Mouse (Mus musculus) hindbrain, embryonic 15.5 days (tissue): ENCODE measurements around the gene Ywhab. TPM values are rescaled to one million over a fixed set of nuclear protein-coding genes. Genes with fewer than 3 reads are reported as not detected.

Experiments
- ATAC-seq: fragments of 200-750 bp; cut with Nextera tagmentation; 2 replicates; pipeline ENCODE4 v1.8.0; 2017; ENCODE audit warnings: low read depth, moderate number of reproducible peaks, moderate TSS enrichment; ENCODE audit not compliant: low FRiP score
- H3K27ac ChIP-seq: fragments of 300-500 bp; sonication (generic); replicated peaks from 2 replicates; pipeline ENCODE4 v1.5.1; 2015; ENCODE audit warnings: mild to moderate bottlenecking, inconsistent platforms
- H3K27me3 ChIP-seq: fragments of 300-500 bp; sonication (generic); 2 replicates; pipeline ENCODE4 v1.6.1; 2015; ENCODE audit warnings: control low read depth, inconsistent platforms
- H3K36me3 ChIP-seq: fragments of 300-500 bp; sonication (generic); 2 replicates; pipeline ENCODE4 v1.6.1; 2015; ENCODE audit warnings: control low read depth, inconsistent platforms
- H3K4me1 ChIP-seq: fragments of 300-500 bp; sonication (generic); replicated peaks from 2 replicates; pipeline ENCODE4 v1.6.1; 2015; ENCODE audit warnings: control low read depth, inconsistent platforms
- H3K4me2 ChIP-seq: fragments of 300-500 bp; sonication (generic); 2 replicates; pipeline ENCODE4 v1.6.1; 2015; ENCODE audit warnings: moderate library complexity, mild to moderate bottlenecking, inconsistent platforms
- H3K4me3 ChIP-seq: fragments of 300-500 bp; sonication (generic); 2 replicates; pipeline ENCODE4 v1.5.1; 2015; ENCODE audit warnings: mild to moderate bottlenecking, inconsistent platforms
- H3K9ac ChIP-seq: fragments of 300-500 bp; sonication (generic); 2 replicates; pipeline ENCODE4 v1.6.1; 2015; ENCODE audit warnings: inconsistent platforms
- H3K9me3 ChIP-seq: fragments of 300-500 bp; sonication (generic); 2 replicates; pipeline ENCODE4 v1.6.1; 2016; ENCODE audit warnings: control low read depth, inconsistent platforms
- WGBS: fragments of 180-500 bp; shearing (Covaris S2); methylation state at CpG from one replicate; pipeline ENCODE4 v1.1.7; 2015; 5-methylcytosine and 5-hydroxymethylcytosine counted together
- polyA plus RNA-seq: library from polyadenylated mRNA; unstranded; fragments of >200 nt; fragmentation: Nextera tagmentation; extraction: Ambion mirVana; gene quantifications from 2 replicates; pipeline ENCODE4 v1.2.1, GENCODE M21; 2015

Gene Ywhab
- polyA plus RNA-seq, 1 experiment from 2014 or later, result 498 TPM

- Histone ChIP-seq H3K4me3 (no peak overlapping the region), H3K27ac (no peak overlapping the region), H3K4me1 (peaks cover 29% of the 10 kb centered on the region), H3K4me2 (no peak overlapping the region), H3K9me3 (no peaks in the 10 kb centered on the region), H3K36me3 (0 out of 2 replicates have a peak, but pooled peaks cover 2% of the 10 kb centered on the region), H3K27me3 (no peaks in the 10 kb centered on the region), H3K9ac (no peak overlapping the region)
- no peak for ATAC-seq
- WGBS, result 97% methylated on average over 2 of the region's 2 CpGs
Measured at GRCm38 (mm10) chr2:163992871-163993270, 1.9 kb upstream of the Ywhab start.

- WGBS, result 0% methylated on average over 70 of the region's 79 CpGs
Measured at GRCm38 (mm10) chr2:163994977-163995862, 460 bp downstream of the Ywhab start.

GRCm38 (mm10) chr2:163996275-163996674, 1.5 kb downstream of the Ywhab start:
- 81% methylated on average over 6 of the region's 6 CpGs for WGBS
- H3K36me3 ChIP-seq, result 0 out of 2 replicates have a peak, but pooled peaks cover 6% of the 10 kb centered on the region
- peak overlapping the region; percentile 95; the same call in 1 of the 2 replicates for H3K27ac ChIP-seq

More at GRCm38 (mm10) chr2:163994977-163995862, 460 bp downstream of the Ywhab start:
- Histone ChIP-seq H3K27me3 (no peaks in the 10 kb centered on the region), H3K9me3 (no peaks in the 10 kb centered on the region), H3K27ac (peak overlapping the region; percentile 95), H3K9ac (peak overlapping the region; percentile 94), H3K4me3 (peak overlapping the region; percentile 99), H3K4me2 (peak overlapping the region; percentile 66), H3K36me3 (0 out of 2 replicates have a peak, but pooled peaks cover 6% of the 10 kb centered on the region), H3K4me1 (peaks cover 48% of the 10 kb centered on the region)
- ATAC-seq, result peak; percentile 100

GRCm38 (mm10) chr2:163996899-163997298, 2.1 kb downstream of the Ywhab start:
- no peak overlapping the region for H3K9ac ChIP-seq
- peak overlapping the region; percentile 99; the same call in 1 of the 2 replicates for H3K4me3 ChIP-seq
- H3K4me1 ChIP-seq, result peaks cover 56% of the 10 kb centered on the region
- WGBS, result 70% methylated on average over 5 of the region's 5 CpGs
- 0 out of 2 replicates have a peak, but pooled peaks cover 6% of the 10 kb centered on the region for H3K36me3 ChIP-seq
- ATAC-seq, result no peak
- no peak overlapping the region for H3K27ac ChIP-seq
- H3K4me2 ChIP-seq, result peak overlapping the region; percentile 62
- H3K9me3 ChIP-seq, result no peaks in the 10 kb centered on the region
- no peaks in the 10 kb centered on the region for H3K27me3 ChIP-seq

More at GRCm38 (mm10) chr2:163996275-163996674, 1.5 kb downstream of the Ywhab start:
- Histone ChIP-seq H3K9me3 (no peaks in the 10 kb centered on the region), H3K4me3 (peak overlapping the region; percentile 99), H3K9ac (peak overlapping the region; percentile 94), H3K4me1 (peaks cover 52% of the 10 kb centered on the region), H3K4me2 (peak overlapping the region; percentile 62), H3K27me3 (no peaks in the 10 kb centered on the region)
- ATAC-seq, result no peak

GRCm38 (mm10) chr2:163998981-163999380, 4.2 kb downstream of the Ywhab start:
- H3K4me3 ChIP-seq, result no peak overlapping the region
- H3K4me1 ChIP-seq, result peaks cover 53% of the 10 kb centered on the region
- 0 out of 2 replicates have a peak, but pooled peaks cover 6% of the 10 kb centered on the region for H3K36me3 ChIP-seq
- WGBS, result 95% methylated on average over 6 of the region's 6 CpGs
- no peak overlapping the region for H3K4me2 ChIP-seq
- no peak for ATAC-seq
- no peak overlapping the region for H3K27ac ChIP-seq
- no peak overlapping the region for H3K9ac ChIP-seq
- H3K9me3 ChIP-seq, result no peaks in the 10 kb centered on the region
- H3K27me3 ChIP-seq, result no peaks in the 10 kb centered on the region

- H3K4me2 ChIP-seq, result no peak overlapping the region
- no peak for ATAC-seq
- WGBS, result 92% methylated on average over 3 of the region's 3 CpGs
- no peaks in the 10 kb centered on the region for H3K27me3 ChIP-seq
- H3K9me3 ChIP-seq, result no peaks in the 10 kb centered on the region
- H3K9ac ChIP-seq, result no peak overlapping the region
- no peak overlapping the region for H3K27ac ChIP-seq
- no peak overlapping the region for H3K4me3 ChIP-seq
- H3K4me1 ChIP-seq, result peaks cover 52% of the 10 kb centered on the region
- H3K36me3 ChIP-seq, result 0 out of 2 replicates have a peak, but pooled peaks cover 6% of the 10 kb centered on the region
Measured at GRCm38 (mm10) chr2:164002637-164003036, 7.9 kb downstream of the Ywhab start.

GRCm38 (mm10) chr2:164004503-164004902, 9.7 kb downstream of the Ywhab start:
- Histone ChIP-seq H3K4me1 (peaks cover 41% of the 10 kb centered on the region; the same call in 1 of the 2 replicates), H3K27ac (no peak overlapping the region), H3K27me3 (no peaks in the 10 kb centered on the region), H3K4me3 (no peak overlapping the region), H3K9ac (no peak overlapping the region), H3K4me2 (no peak overlapping the region), H3K36me3 (no peaks in the 10 kb centered on the region), H3K9me3 (no peaks in the 10 kb centered on the region)
- 85% methylated on average over 5 of the region's 5 CpGs for WGBS
- ATAC-seq, result no peak

GRCm38 (mm10) chr2:164006932-164007331, 12.2 kb downstream of the Ywhab start:
- Histone ChIP-seq H3K36me3 (peaks cover 7% of the 10 kb centered on the region; the same call in 1 of the 2 replicates), H3K4me2 (no peak overlapping the region), H3K9me3 (no peaks in the 10 kb centered on the region), H3K27ac (no peak overlapping the region), H3K27me3 (no peaks in the 10 kb centered on the region), H3K4me1 (peaks cover 28% of the 10 kb centered on the region; the same call in 1 of the 2 replicates), H3K9ac (no peak overlapping the region), H3K4me3 (no peak overlapping the region)
- ATAC-seq, result no peak
- 75% methylated on average over 10 of the region's 10 CpGs for WGBS

GRCm38 (mm10) chr2:164007547-164007946, 12.8 kb downstream of the Ywhab start:
- Histone ChIP-seq H3K27me3 (no peaks in the 10 kb centered on the region), H3K9me3 (no peaks in the 10 kb centered on the region), H3K4me3 (no peak overlapping the region), H3K4me2 (no peak overlapping the region), H3K27ac (no peak overlapping the region), H3K36me3 (peaks cover 13% of the 10 kb centered on the region; the same call in 1 of the 2 replicates), H3K4me1 (peaks cover 28% of the 10 kb centered on the region; the same call in 1 of the 2 replicates), H3K9ac (no peak overlapping the region)
- WGBS, result 88% methylated on average over 8 of the region's 8 CpGs
- no peak for ATAC-seq

GRCm38 (mm10) chr2:164007987-164008545, 13.3 kb downstream of the Ywhab start:
- 61% methylated on average over 2 of the region's 2 CpGs for WGBS

GRCm38 (mm10) chr2:164009227-164009626, 14.5 kb downstream of the Ywhab start:
- Histone ChIP-seq H3K36me3 (peaks cover 30% of the 10 kb centered on the region; the same call in 1 of the 2 replicates), H3K9me3 (no peaks in the 10 kb centered on the region), H3K4me3 (no peak overlapping the region), H3K27me3 (no peaks in the 10 kb centered on the region), H3K27ac (no peak overlapping the region), H3K4me2 (no peak overlapping the region), H3K9ac (no peak overlapping the region), H3K4me1 (peaks cover 26% of the 10 kb centered on the region; the same call in 1 of the 2 replicates)
- 93% methylated on average over 6 of the region's 6 CpGs for WGBS
- no peak for ATAC-seq

More at GRCm38 (mm10) chr2:164007987-164008545, 13.3 kb downstream of the Ywhab start:
- H3K4me2 ChIP-seq, result no peak overlapping the region
- no peak overlapping the region for H3K4me3 ChIP-seq
- H3K27ac ChIP-seq, result no peak overlapping the region
- H3K4me1 ChIP-seq, result peaks cover 28% of the 10 kb centered on the region; the same call in 1 of the 2 replicates
- no peak for ATAC-seq
- H3K36me3 ChIP-seq, result peaks cover 19% of the 10 kb centered on the region; the same call in 1 of the 2 replicates
- no peaks in the 10 kb centered on the region for H3K9me3 ChIP-seq
- no peaks in the 10 kb centered on the region for H3K27me3 ChIP-seq
- no peak overlapping the region for H3K9ac ChIP-seq

GRCm38 (mm10) chr2:164010496-164010895, 15.7 kb downstream of the Ywhab start:
- no peak overlapping the region for H3K9ac ChIP-seq
- 88% methylated on average over 5 of the region's 5 CpGs for WGBS
- H3K36me3 ChIP-seq, result peaks cover 42% of the 10 kb centered on the region
- no peak overlapping the region for H3K4me3 ChIP-seq
- H3K4me2 ChIP-seq, result no peak overlapping the region
- no peaks in the 10 kb centered on the region for H3K27me3 ChIP-seq
- ATAC-seq, result no peak
- peaks cover 13% of the 10 kb centered on the region; the same call in 1 of the 2 replicates for H3K4me1 ChIP-seq
- no peak overlapping the region for H3K27ac ChIP-seq
- H3K9me3 ChIP-seq, result no peaks in the 10 kb centered on the region
